Mouse (Mus musculus) gastrocnemius, postnatal 14 days (tissue): ENCODE measurements around the gene Cpt1a. TPM values are rescaled to one million over a fixed set of nuclear protein-coding genes. Genes with fewer than 3 reads are reported as not detected.

Source experiments
- DNase-seq: peaks from one replicate; pipeline ENCODE4 v3.0.0; 2021; ENCODE audit warnings: mixed read lengths
- intact Hi-C: fragments of 180-260 bp; cut with DNase I; formaldehyde crosslinking; loops from one replicate; pipeline ENCODE4 v1.15.1; 2025; ENCODE audit warnings: low total_unique reads
- microRNA-seq, 2 experiments: library from miRNA; unstranded; fragments of <30 nt; microRNA quantifications; one replicate each; pipeline ENCODE4 v1.2.0; 2021
- total RNA-seq, 2 experiments: library from RNA; stranded (reverse); gene quantifications; 2 replicates each; pipeline ENCODE4 v1.2.3; 2021

Cpt1a gene
- total RNA-seq, 2 experiments from 2014 or later = 21.9 to 23.1 TPM

DNA sequence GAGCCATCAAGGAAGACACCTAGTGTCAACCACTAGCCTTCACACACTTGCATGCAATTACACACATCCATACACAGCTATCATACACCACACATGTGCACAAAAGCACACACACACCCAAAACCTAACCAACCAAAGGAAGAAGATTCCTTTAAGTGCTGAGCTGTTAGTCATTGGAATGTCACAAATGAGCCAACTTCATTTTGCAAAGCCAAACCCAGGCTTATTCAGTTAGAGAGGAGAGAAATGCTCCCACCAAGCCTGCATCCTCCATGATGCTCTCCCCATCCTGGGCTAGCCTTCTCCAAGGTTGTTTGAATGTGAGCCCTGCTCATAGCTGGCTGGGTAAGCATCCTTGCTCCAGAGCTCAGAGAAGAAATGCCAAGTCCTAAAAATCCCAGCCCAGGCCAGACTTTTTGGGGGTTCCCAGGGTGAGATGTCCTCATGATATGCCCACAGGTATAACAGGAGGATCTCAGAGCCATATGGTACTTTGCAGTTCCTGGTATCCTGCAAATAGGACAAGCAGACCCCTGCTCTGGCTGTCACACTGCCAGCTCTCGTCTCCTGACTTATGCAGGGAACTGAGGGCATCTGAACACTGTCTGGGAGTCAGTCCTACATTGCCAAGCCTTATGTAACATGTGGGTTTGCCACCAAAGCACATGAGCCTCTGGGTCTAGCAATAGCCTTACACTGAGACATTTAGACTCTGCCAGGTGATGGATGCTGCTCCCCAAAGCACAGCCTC is 83.6 kb downstream of the Cpt1a start:
- intact Hi-C loops = no loop called here
- DNase-seq = no peak

DNA sequence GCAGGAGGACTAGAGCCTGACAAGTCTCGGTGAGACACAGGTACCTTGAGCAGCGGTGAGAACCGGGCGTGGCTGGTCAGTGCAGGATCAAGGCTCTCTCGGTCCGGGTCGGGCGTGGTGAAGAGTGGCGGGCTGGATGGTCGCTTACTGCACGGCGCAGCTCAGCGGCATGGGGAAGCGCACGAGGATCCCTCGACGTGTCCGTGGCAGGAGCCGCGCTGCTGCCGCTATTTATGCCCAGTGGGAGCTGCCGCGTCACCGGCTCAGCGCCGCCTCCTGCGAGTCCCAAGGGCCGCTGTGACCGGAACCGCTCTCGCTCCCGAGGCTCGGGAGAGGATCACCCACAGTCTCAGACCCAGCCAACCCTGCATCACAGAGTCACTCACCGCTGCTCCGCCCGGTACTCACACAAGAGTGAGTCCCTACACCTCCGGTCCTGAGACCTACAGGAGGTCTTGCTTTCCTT is 92.2 kb downstream of the Cpt1a start, which contains the start of gene Gal:
TSS of gene Gal (minus strand) at position 277 of the 466 bp plus-strand sequence.
- DNase-seq = peak; percentile 34
- intact Hi-C loops = no loop called here

- peak; percentile 17 for DNase-seq
- intact Hi-C loops = no loop called here
Measured at GRCm38 (mm10) chr19:3419251-3419650, 97.1 kb downstream of the Cpt1a start.

DNA sequence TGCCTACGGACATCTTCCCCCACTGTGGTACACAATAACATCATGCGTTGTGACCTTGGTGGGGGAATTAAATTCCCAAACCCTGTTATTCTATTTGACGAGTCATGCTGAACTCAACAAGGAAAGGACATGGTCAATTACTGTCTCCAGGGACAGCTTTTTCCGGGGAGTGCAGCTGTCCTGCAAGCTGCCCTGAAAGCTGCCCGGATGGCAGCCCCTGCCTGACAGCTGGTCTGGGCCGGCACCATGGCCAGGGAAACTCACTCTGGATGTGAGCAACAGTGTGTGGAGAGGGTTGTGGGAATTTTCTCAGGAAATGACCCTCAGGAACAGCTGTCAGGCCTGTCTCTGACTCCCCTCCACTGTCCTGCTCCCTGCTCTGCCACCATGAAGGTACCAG is 100.4 kb downstream of the Cpt1a start:
- intact Hi-C loops = no loop called here
- DNase-seq = peak; percentile 31

- no peak for DNase-seq
- intact Hi-C loops = no loop called here
Measured at GRCm38 (mm10) chr19:3422981-3423380, 100.8 kb downstream of the Cpt1a start.

DNA sequence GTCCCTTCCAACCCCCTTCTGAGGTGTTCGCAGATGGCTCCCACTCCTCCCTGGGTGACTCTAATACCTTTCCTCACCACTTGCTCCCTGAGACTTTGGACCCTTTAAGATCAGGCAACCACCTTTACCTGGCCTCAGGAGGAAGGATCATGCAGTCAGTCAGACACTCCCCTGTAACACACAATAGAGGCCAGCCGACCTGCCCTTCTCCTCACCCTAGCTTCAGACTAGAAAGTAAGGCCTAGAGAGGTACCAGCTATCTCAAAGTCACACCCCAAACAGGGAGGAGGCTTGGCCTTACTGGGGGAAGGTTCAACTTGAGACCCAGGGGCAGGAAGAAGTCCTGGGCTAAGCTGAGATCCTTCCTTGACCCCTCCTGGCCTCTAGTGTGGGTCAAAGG is 102.1 kb downstream of the Cpt1a start:
- DNase-seq = no peak
- intact Hi-C loops = no loop called here

- intact Hi-C loops = no loop called here
- DNase-seq = no peak
Measured at GRCm38 (mm10) chr19:3428057-3428830, 106.1 kb downstream of the Cpt1a start.

DNA sequence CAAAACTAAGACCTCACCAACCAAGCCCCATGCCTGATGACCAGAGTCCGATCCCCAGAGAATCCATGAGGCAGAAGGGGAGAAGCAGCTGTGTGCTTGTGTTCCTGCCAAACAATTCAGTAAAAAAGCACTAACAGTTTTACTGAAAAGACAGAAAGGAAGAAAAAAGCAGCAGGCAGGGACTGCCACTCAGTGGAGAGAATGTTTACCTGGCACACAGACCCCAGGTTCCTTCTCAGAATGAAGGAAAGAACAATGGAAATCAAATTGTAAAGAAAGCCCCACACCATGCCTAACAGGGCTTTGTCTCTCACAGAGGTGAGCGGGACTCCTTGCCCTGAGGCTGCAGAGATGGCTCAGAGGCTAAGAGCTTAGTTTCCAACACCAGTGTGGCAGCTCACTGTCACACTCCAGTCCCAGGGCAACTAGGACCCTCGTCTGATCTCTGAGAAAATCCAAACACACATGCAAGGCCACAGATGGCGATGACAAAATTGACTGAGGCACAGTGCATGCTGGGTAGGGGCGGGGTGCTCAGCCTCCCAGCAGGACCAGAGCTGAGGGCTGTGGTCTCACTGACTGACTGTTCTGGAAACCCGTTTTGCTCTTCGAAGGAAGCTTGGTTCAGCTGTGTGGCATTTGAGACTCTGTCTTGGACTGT is 107.2 kb downstream of the Cpt1a start:
- no peak for DNase-seq
- intact Hi-C loops = no loop called here

- intact Hi-C loops = no loop called here
- DNase-seq = no peak
Measured at GRCm38 (mm10) chr19:3431066-3431465, 108.9 kb downstream of the Cpt1a start.

GRCm38 (mm10) chr19:3431969-3432368 is 109.8 kb downstream of the Cpt1a start:
- DNase-seq = no peak
- intact Hi-C loops = no loop called here

DNA sequence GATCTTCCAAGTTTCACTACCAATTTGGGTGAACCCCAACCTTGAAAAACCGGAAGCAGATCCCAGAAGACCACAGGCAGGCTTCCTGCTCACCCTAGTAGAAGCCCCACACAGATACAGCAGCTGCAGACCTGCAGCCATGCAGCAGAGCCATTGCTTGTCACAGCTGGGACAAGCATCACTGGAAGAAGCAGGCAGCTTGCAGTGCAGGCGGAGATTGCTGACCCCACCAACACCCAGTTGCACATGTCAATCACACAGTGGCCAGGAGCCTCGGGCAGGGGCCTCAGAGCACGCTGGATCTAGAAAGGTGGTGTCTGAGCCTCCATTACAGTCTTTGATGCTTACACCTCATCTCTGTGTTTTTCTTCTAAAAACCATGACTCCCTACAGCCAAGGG is 112.0 kb downstream of the Cpt1a start:
- DNase-seq = no peak
- intact Hi-C loops = no loop called here

GRCm38 (mm10) chr19:3434641-3435040 is 112.5 kb downstream of the Cpt1a start:
- intact Hi-C loops = loop anchor here (5.0 kb wide), 1 partner anchor 37 kb away; no protein-coding TSS in a partner anchor
- DNase-seq = no peak

Small RNA genes within 50 kb of the gene (microRNA-seq; reads per million reads assigned to microRNA genes)
- 0 reads per million in 2 experiments for gene Mir6984

Other genes with a start within 250 kb of the Cpt1a start
- gene Mrpl21, start 39.4 kb upstream of the Cpt1a start, total RNA-seq = 10 to 100 TPM; 65.2 to 69.9 TPM
- 1 to 10 TPM; 3.6 to 4.0 TPM for gene Ighmbp2, start 39.3 kb upstream of the Cpt1a start, total RNA-seq
- under 1 TPM; 0.20 to 0.43 TPM for gene Tesmin, start 66.5 kb downstream of the Cpt1a start, total RNA-seq
- gene Gal, start 92.2 kb downstream of the Cpt1a start, total RNA-seq = under 1 TPM in 1 of 2 experiments, not detected in 1; 0.33 TPM